Mouse (Mus musculus): Measurements from ENCODE around the gene Rint1.

DNA sequence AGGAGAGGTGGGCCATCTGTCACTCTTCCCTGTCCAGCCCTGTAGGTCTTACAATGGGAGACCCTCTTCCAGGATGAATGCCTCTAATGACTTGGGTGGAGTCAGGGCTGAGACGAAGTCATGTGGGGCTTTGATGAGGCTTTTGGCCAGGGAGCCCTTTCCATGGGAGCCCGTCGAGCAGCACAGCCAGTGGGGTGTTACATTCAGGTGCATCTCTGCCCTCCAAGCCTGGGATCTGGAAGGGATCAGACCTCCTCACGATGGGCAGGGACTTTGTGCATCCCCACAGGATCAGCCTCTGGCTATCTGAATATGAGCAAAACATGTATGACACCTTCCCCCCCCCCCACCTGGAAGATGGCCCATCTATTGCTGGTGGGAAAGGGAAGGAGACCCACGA is 72.4 kb downstream of the Rint1 start:
- TF ChIP-seq POLR2A (IDR thresholded peaks at IDR 0.05; ENCODE audit: insufficient read length, low read depth): no peak
- TF ChIP-seq POLR2AphosphoS2 (IDR thresholded peaks at IDR 0.05; ENCODE audit: insufficient read length, low read depth): no peak
- TF ChIP-seq MAX (IDR thresholded peaks at IDR 0.05; ENCODE audit: low read depth): no peak
- no peak for TF ChIP-seq SRF (IDR thresholded peaks at IDR 0.05; ENCODE audit: control insufficient read depth, insufficient read length, low read depth)
- TF ChIP-seq CEBPB (IDR thresholded peaks at IDR 0.05; ENCODE audit: insufficient read depth, poor library complexity, severe bottlenecking): no peak

All from myocyte (in vitro differentiated cells).